Mouse (Mus musculus) gonadal fat pad, adult 2 months (tissue): ENCODE results near the gene Foxo6. TPM values are rescaled to one million over a fixed set of nuclear protein-coding genes. Genes with fewer than 3 reads are reported as not detected.

Experiments
- DNase-seq: peaks from one replicate; pipeline ENCODE4 v3.0.0-alpha.2; 2012; ENCODE audit warnings: low read depth
- polyA plus RNA-seq: library from polyadenylated mRNA; depleted of rRNA; stranded (reverse); fragments of >200 nt; gene quantifications from 2 replicates; pipeline ENCODE4 v1.2.3, GENCODE M21; 2012

The Foxo6 gene
- polyA plus RNA-seq, 1 experiment = 0.63 TPM

GRCm38 (mm10) chr4:120284187-120284586 is 3.0 kb downstream of the Foxo6 start:
- no peak for DNase-seq

GRCm38 (mm10) chr4:120283141-120283540 is 4.0 kb downstream of the Foxo6 start:
- peak; percentile 65 for DNase-seq

GRCm38 (mm10) chr4:120282568-120283091 is 4.5 kb downstream of the Foxo6 start:
- DNase-seq = no peak

GRCm38 (mm10) chr4:120281011-120281410 is 6.1 kb downstream of the Foxo6 start:
- no peak for DNase-seq

- DNase-seq = peak; percentile 40
Observed at GRCm38 (mm10) chr4:120280432-120280831, 6.7 kb downstream of the Foxo6 start.

- no peak for DNase-seq
Observed at GRCm38 (mm10) chr4:120277255-120277928, 9.8 kb downstream of the Foxo6 start.

GRCm38 (mm10) chr4:120275487-120275886 is 11.7 kb downstream of the Foxo6 start:
- no peak for DNase-seq

- no peak for DNase-seq
Observed at GRCm38 (mm10) chr4:120273594-120273993, 13.6 kb downstream of the Foxo6 start.

- no peak for DNase-seq
Observed at GRCm38 (mm10) chr4:120271886-120272580, 15.1 kb downstream of the Foxo6 start.

- no peak for DNase-seq
Observed at GRCm38 (mm10) chr4:120271208-120271607, 15.9 kb downstream of the Foxo6 start.

- DNase-seq = no peak
Observed at GRCm38 (mm10) chr4:120270937-120271199, 16.3 kb downstream of the Foxo6 start.

GRCm38 (mm10) chr4:120270148-120270936 is 16.8 kb downstream of the Foxo6 start:
- peak; percentile 60 for DNase-seq

- DNase-seq = no peak
Observed at GRCm38 (mm10) chr4:120269426-120269825, 17.7 kb downstream of the Foxo6 start.

GRCm38 (mm10) chr4:120268214-120269061 is 18.7 kb downstream of the Foxo6 start:
- DNase-seq = no peak

- DNase-seq = no peak
Observed at GRCm38 (mm10) chr4:120267683-120268082, 19.5 kb downstream of the Foxo6 start.

- no peak for DNase-seq
Observed at GRCm38 (mm10) chr4:120267136-120267535, 20.0 kb downstream of the Foxo6 start.

GRCm38 (mm10) chr4:120264105-120264504 is 23.0 kb downstream of the Foxo6 start:
- DNase-seq = no peak

GRCm38 (mm10) chr4:120262726-120263125 is 24.4 kb downstream of the Foxo6 start:
- DNase-seq = no peak

- DNase-seq = no peak
Observed at GRCm38 (mm10) chr4:120262206-120262605, 24.9 kb downstream of the Foxo6 start.

GRCm38 (mm10) chr4:120259356-120260181 is 27.6 kb downstream of the Foxo6 start:
- DNase-seq = no peak

GRCm38 (mm10) chr4:120248800-120249261 is 38.3 kb downstream of the Foxo6 start:
- DNase-seq = no peak
